14 mouse cellular contexts compared by ENCODE assay signal in genomic region chr15:81155845-81156244, GRCm38 (mm10).
"Had no signal": no experiment of that assay in that cellular context is flagged by ENCODE, and none has a peak within 500 bp of the region (broad histone marks: within the 10 kb centered on the region; RNA-seq: fewer than 3 reads in every experiment).

No protein-coding gene starts in this region.

- H3K4me3 ChIP-seq: left cerebral cortex, adult 2 months; limb, embryonic 15.5 days; midbrain, embryonic 10.5 days; myocyte; neural tube, embryonic 15.5 days had no signal

- H3K27me3 ChIP-seq: limb, embryonic 15.5 days; neural tube, embryonic 15.5 days had no signal

- ATAC-seq: hindbrain, postnatal 0 days had no signal

- H3K9ac ChIP-seq: limb, embryonic 15.5 days; lung, embryonic 14.5 days; neural tube, embryonic 15.5 days had no signal

- H3K9me3 ChIP-seq: limb, embryonic 15.5 days; midbrain, embryonic 10.5 days; neural tube, embryonic 15.5 days had no signal

- H3K4me1 ChIP-seq: midbrain, embryonic 10.5 days had no signal

- H3K36me3 ChIP-seq: limb, embryonic 15.5 days; midbrain, embryonic 10.5 days; neural tube, embryonic 15.5 days had no signal

- H3K4me2 ChIP-seq: limb, embryonic 15.5 days; lung, embryonic 14.5 days; neural tube, embryonic 15.5 days had no signal

- DNase-seq: lung, embryonic 14.5 days; lung, postnatal 10 days; lung, postnatal 4 days; midbrain, embryonic 14.5 days; right cerebral cortex, adult 18-20 months; right cerebral cortex, postnatal 25 days; spleen, adult 18-20 months; thymus, postnatal 14 days had no signal

- H3K27ac ChIP-seq: hindbrain, postnatal 0 days; left cerebral cortex, adult 2 months; limb, embryonic 15.5 days; midbrain, embryonic 10.5 days; neural tube, embryonic 15.5 days had no signal
